Comparison of ENCODE assay signal across 17 mouse cellular contexts in genomic region chr9:104901118-104901517, GRCm38 (mm10).
A peak's percentile ranks its signal among the peaks of the same experiment; 100 is the strongest.
DNase-seq lines count a peak whose midpoint lies in the region; ATAC-seq and TF ChIP-seq lines count a peak whose summit lies in the region.
"Had no signal": no experiment of that assay in that cellular context is flagged by ENCODE, and none has a peak within 500 bp of the region (broad histone marks: within the 10 kb centered on the region; RNA-seq: fewer than 3 reads in every experiment).

No protein-coding gene starts in this region.

- no peaks in the 10 kb centered on the region for H3K36me3 ChIP-seq in heart, embryonic 12.5 days
- H3K36me3 ChIP-seq in lung, embryonic 16.5 days (ENCODE audit: control insufficient read depth, insufficient read depth, low read length) = no peaks in the 10 kb centered on the region
- no peaks in the 10 kb centered on the region for H3K36me3 ChIP-seq in embryonic facial prominence, embryonic 10.5 days (replicated peaks)
- H3K36me3 ChIP-seq in stomach, embryonic 15.5 days = no peaks in the 10 kb centered on the region
- H3K36me3 ChIP-seq: embryonic facial prominence, embryonic 15.5 days; hindbrain, embryonic 12.5 days; limb, embryonic 15.5 days had no signal

- H3K27ac ChIP-seq in heart, embryonic 12.5 days (ENCODE audit: poor library complexity, severe bottlenecking) = no peak overlapping the region
- H3K27ac ChIP-seq in lung, embryonic 16.5 days (ENCODE audit: low read length) = no peak overlapping the region
- H3K27ac ChIP-seq in embryonic facial prominence, embryonic 10.5 days (replicated peaks) = no peak overlapping the region
- H3K27ac ChIP-seq in stomach, embryonic 15.5 days = no peak overlapping the region
- H3K27ac ChIP-seq in gastrocnemius, adult 2 months = no peak overlapping the region
- H3K27ac ChIP-seq: embryonic facial prominence, embryonic 15.5 days; hindbrain, embryonic 12.5 days; limb, embryonic 15.5 days had no signal

- DNase-seq in heart, postnatal 36 days = no peak
- no peak for DNase-seq in lung, postnatal 4 days
- peak; percentile 12 for DNase-seq in embryonic facial prominence, embryonic 10.5 days (ENCODE audit: low spot score)
- no peak for DNase-seq in gastrocnemius, adult 2 months
- DNase-seq: adrenal gland, adult 2 months; cerebellum, postnatal 10 days; kidney, adult 8-10 months; right cerebral cortex, postnatal 4 days; thymus, postnatal 36 days had no signal

- H3K4me3 ChIP-seq in heart, embryonic 12.5 days = no peak overlapping the region
- H3K4me3 ChIP-seq in lung, embryonic 16.5 days (ENCODE audit: low read length) = no peak overlapping the region
- H3K4me3 ChIP-seq in embryonic facial prominence, embryonic 10.5 days = no peak overlapping the region
- H3K4me3 ChIP-seq in stomach, embryonic 15.5 days (replicated peaks) = no peak overlapping the region
- H3K4me3 ChIP-seq in gastrocnemius, adult 2 months = no peak overlapping the region
- H3K4me3 ChIP-seq: embryonic facial prominence, embryonic 15.5 days; hindbrain, embryonic 12.5 days; limb, embryonic 15.5 days had no signal

- H3K4me1 ChIP-seq in heart, embryonic 12.5 days (replicated peaks) = 0 out of 2 replicates have a peak, but pooled peaks cover 3% of the 10 kb centered on the region
- no peaks in the 10 kb centered on the region for H3K4me1 ChIP-seq in lung, embryonic 16.5 days (replicated peaks; ENCODE audit: control insufficient read depth, insufficient read depth, low read length)
- H3K4me1 ChIP-seq in embryonic facial prominence, embryonic 10.5 days = peaks cover 12% of the 10 kb centered on the region
- no peaks in the 10 kb centered on the region for H3K4me1 ChIP-seq in stomach, embryonic 15.5 days
- H3K4me1 ChIP-seq: embryonic facial prominence, embryonic 15.5 days; limb, embryonic 15.5 days had no signal

- no peaks in the 10 kb centered on the region for H3K9me3 ChIP-seq in heart, embryonic 12.5 days (replicated peaks)
- H3K9me3 ChIP-seq in lung, embryonic 16.5 days (ENCODE audit: control insufficient read depth, low read length) = no peaks in the 10 kb centered on the region
- H3K9me3 ChIP-seq in embryonic facial prominence, embryonic 10.5 days = no peaks in the 10 kb centered on the region
- no peaks in the 10 kb centered on the region for H3K9me3 ChIP-seq in stomach, embryonic 15.5 days
- H3K9me3 ChIP-seq: embryonic facial prominence, embryonic 15.5 days; hindbrain, embryonic 12.5 days; limb, embryonic 15.5 days had no signal

- no peak overlapping the region for H3K9ac ChIP-seq in heart, embryonic 12.5 days
- H3K9ac ChIP-seq in lung, embryonic 16.5 days (ENCODE audit: low read length) = no peak overlapping the region
- no peak overlapping the region for H3K9ac ChIP-seq in stomach, embryonic 15.5 days
- H3K9ac ChIP-seq: embryonic facial prominence, embryonic 15.5 days; hindbrain, embryonic 12.5 days; limb, embryonic 15.5 days had no signal

- 45% methylated on average over 6 of the region's 6 CpGs for WGBS in heart, embryonic 12.5 days
- WGBS in lung, embryonic 16.5 days = 20% methylated on average over 6 of the region's 6 CpGs
- WGBS in embryonic facial prominence, embryonic 10.5 days = 53% methylated on average over 6 of the region's 6 CpGs
- 48% methylated on average over 6 of the region's 6 CpGs for WGBS in stomach, embryonic 15.5 days

- no peak for TF ChIP-seq CTCF in gastrocnemius, adult 2 months (IDR thresholded peaks at IDR 0.05)

- intact Hi-C loops in heart, postnatal 36 days (cut with DNase I) = no loop called here
- intact Hi-C loops in gastrocnemius, adult 2 months (cut with DNase I) = no loop called here

- H3K4me2 ChIP-seq in heart, embryonic 12.5 days = no peak overlapping the region
- H3K4me2 ChIP-seq in lung, embryonic 16.5 days (ENCODE audit: low read depth, low read length) = no peak overlapping the region
- no peak overlapping the region for H3K4me2 ChIP-seq in stomach, embryonic 15.5 days
- H3K4me2 ChIP-seq: embryonic facial prominence, embryonic 15.5 days; hindbrain, embryonic 12.5 days; limb, embryonic 15.5 days; midbrain, embryonic 11.5 days had no signal

- no peaks in the 10 kb centered on the region for H3K27me3 ChIP-seq in heart, embryonic 12.5 days (replicated peaks)
- no peaks in the 10 kb centered on the region for H3K27me3 ChIP-seq in lung, embryonic 16.5 days (ENCODE audit: control insufficient read depth, insufficient read depth, low read depth, low read length)
- H3K27me3 ChIP-seq in embryonic facial prominence, embryonic 10.5 days (replicated peaks; ENCODE audit: low read depth, poor library complexity, severe bottlenecking) = no peaks in the 10 kb centered on the region
- no peaks in the 10 kb centered on the region for H3K27me3 ChIP-seq in stomach, embryonic 15.5 days (replicated peaks)
- H3K27me3 ChIP-seq: embryonic facial prominence, embryonic 15.5 days; hindbrain, embryonic 12.5 days had no signal

- peak; percentile 51 for ATAC-seq in heart, embryonic 12.5 days (ENCODE audit: insufficient number of reproducible peaks, low FRiP score)
- ATAC-seq in lung, embryonic 16.5 days (ENCODE audit: low read depth) = peak; percentile 54
- peak; percentile 87 for ATAC-seq in stomach, embryonic 15.5 days (ENCODE audit: insufficient read depth, low FRiP score, low read depth)
- ATAC-seq in cerebellum, adult (ENCODE audit: insufficient number of reproducible peaks, low FRiP score, low TSS enrichment) = no peak
